Comparison of ENCODE assay signal across 27 mouse cellular contexts in genomic region chr1:58603738-58604137, GRCm38 (mm10). TPM values are rescaled to one million over a fixed set of nuclear protein-coding genes. Genes with fewer than 3 reads are reported as not detected.
DNase-seq lines count a peak whose midpoint lies in the region; ATAC-seq and TF ChIP-seq lines count a peak whose summit lies in the region.
"Had no signal": no experiment of that assay in that cellular context is flagged by ENCODE, and none has a peak within 500 bp of the region (broad histone marks: within the 10 kb centered on the region; RNA-seq: fewer than 3 reads in every experiment).

No protein-coding gene starts in this region.

- no peak overlapping the region for H3K9ac ChIP-seq in lung, postnatal 0 days (replicated peaks; ENCODE audit: low read depth)
- H3K9ac ChIP-seq: forebrain, embryonic 13.5 days; heart, embryonic 15.5 days; hindbrain, embryonic 13.5 days; limb, embryonic 13.5 days; liver, embryonic 12.5 days had no signal

- WGBS in lung, postnatal 0 days: 44% methylated on average over 4 of the region's 4 CpGs
- 31% methylated on average over 4 of the region's 4 CpGs for WGBS in thymus, adult 2 months

- H3K9me3 ChIP-seq in lung, postnatal 0 days (ENCODE audit: low read length): no peaks in the 10 kb centered on the region
- H3K9me3 ChIP-seq: heart, embryonic 15.5 days; liver, embryonic 12.5 days had no signal

- ATAC-seq in lung, postnatal 0 days: no peak
- ATAC-seq: CD4-positive, CD25-positive, alpha-beta regulatory T cell, adult 4 months; forebrain, embryonic 13.5 days; inflammation-experienced regulatory T-cells, adult 6 months; liver, embryonic 12.5 days; midbrain, embryonic 16.5 days; Patski had no signal

- H3K4me3 ChIP-seq in gastrocnemius, adult 2 months: no peak overlapping the region
- H3K4me3 ChIP-seq in lung, postnatal 0 days (ENCODE audit: low read depth, low read length): no peak overlapping the region
- no peak overlapping the region for H3K4me3 ChIP-seq in thymus, adult 2 months (ENCODE audit: control insufficient read depth, insufficient read depth, low read length)
- H3K4me3 ChIP-seq: forebrain, embryonic 13.5 days; heart, embryonic 15.5 days; hindbrain, embryonic 13.5 days; limb, embryonic 13.5 days; liver, embryonic 12.5 days; myocyte had no signal

- DNase-seq in gastrocnemius, adult 2 months: no peak
- no peak for DNase-seq in gastrocnemius, postnatal 25 days
- DNase-seq in lung, postnatal 0 days (ENCODE audit: low spot score): peak; percentile 17
- DNase-seq in lung, postnatal 36 days: no peak
- peak; percentile 14 for DNase-seq in brain, adult 2 months (ENCODE audit: low read depth, low spot score)
- DNase-seq in natural killer cell, adult 2 months (ENCODE audit: low spot score in 2 of 2): no peak
- no peak for DNase-seq in thymus, adult 2 months
- DNase-seq: cerebellum, adult 2 months; cerebellum, postnatal 36 days; gastrocnemius, postnatal 10 days; heart, postnatal 36 days; kidney, adult 8-10 months; kidney, postnatal 4 days; lung, adult 18-20 months; right cerebral cortex, adult 18-20 months; right cerebral cortex, postnatal 4 days; thymus, postnatal 25 days had no signal

- TF ChIP-seq POLR2A in thymus, adult 2 months (IDR thresholded peaks at IDR 0.05; ENCODE audit: control insufficient read depth, extremely low read depth, insufficient read depth, low read length, poor library complexity): no peak

- intact Hi-C loops in gastrocnemius, adult 2 months (cut with DNase I): no loop called here

- peak overlapping the region; percentile 46 for H3K27ac ChIP-seq in gastrocnemius, adult 2 months
- H3K27ac ChIP-seq in lung, postnatal 0 days (ENCODE audit: low read length): no peak overlapping the region
- H3K27ac ChIP-seq in thymus, adult 2 months (ENCODE audit: control insufficient read depth, insufficient read depth, low read length): no peak overlapping the region
- H3K27ac ChIP-seq: forebrain, embryonic 13.5 days; heart, embryonic 15.5 days; hindbrain, embryonic 13.5 days; limb, embryonic 13.5 days; liver, embryonic 12.5 days had no signal

- no peaks in the 10 kb centered on the region for H3K4me1 ChIP-seq in lung, postnatal 0 days (ENCODE audit: insufficient read depth, low read depth, low read length)
- H3K4me1 ChIP-seq in thymus, adult 2 months (replicated peaks; ENCODE audit: control insufficient read depth, insufficient read depth, low read length): no peaks in the 10 kb centered on the region
- H3K4me1 ChIP-seq: forebrain, embryonic 13.5 days; heart, embryonic 15.5 days; hindbrain, embryonic 13.5 days; limb, embryonic 13.5 days; liver, embryonic 12.5 days had no signal

- TF ChIP-seq EP300 in lung, postnatal 0 days (IDR thresholded peaks at IDR 0.05): no peak

- H3K36me3 ChIP-seq in lung, postnatal 0 days (ENCODE audit: insufficient read depth, low read length): no peaks in the 10 kb centered on the region
- H3K36me3 ChIP-seq in thymus, adult 2 months (ENCODE audit: control insufficient read depth, insufficient read depth, low read length): no peaks in the 10 kb centered on the region
- H3K36me3 ChIP-seq: heart, embryonic 15.5 days; hindbrain, embryonic 13.5 days; limb, embryonic 13.5 days; liver, embryonic 12.5 days had no signal

- no peak for TF ChIP-seq CTCF in gastrocnemius, adult 2 months (IDR thresholded peaks at IDR 0.05)
- TF ChIP-seq CTCF in lung, postnatal 0 days (IDR thresholded peaks at IDR 0.05): no peak
- TF ChIP-seq CTCF in thymus, adult 2 months (IDR thresholded peaks at IDR 0.05; ENCODE audit: borderline replicate concordance, control insufficient read depth, extremely low read depth, insufficient read depth, low read length, poor library complexity): no peak

- H3K27me3 ChIP-seq in lung, postnatal 0 days (replicated peaks; ENCODE audit: insufficient read depth, low read length): no peaks in the 10 kb centered on the region
- no peaks in the 10 kb centered on the region for H3K27me3 ChIP-seq in thymus, adult 2 months (ENCODE audit: control insufficient read depth, insufficient read depth, low read length)
- H3K27me3 ChIP-seq: forebrain, embryonic 13.5 days; heart, embryonic 15.5 days; hindbrain, embryonic 13.5 days; limb, embryonic 13.5 days; liver, embryonic 12.5 days; Patski had no signal

- H3K4me2 ChIP-seq in lung, postnatal 0 days (replicated peaks; ENCODE audit: low read depth, low read length): no peak overlapping the region
- H3K4me2 ChIP-seq: forebrain, embryonic 13.5 days; heart, embryonic 15.5 days; hindbrain, embryonic 13.5 days; limb, embryonic 13.5 days; liver, embryonic 12.5 days had no signal

RNA-seq across cellular contexts. Expression of gene Ndufb3, which starts 17.6 kb away (rescaled TPM):
- total RNA-seq in gastrocnemius, adult 2 months (2021): 100 to 1,000 TPM; 137 to 239 TPM
- total RNA-seq in gastrocnemius, postnatal 25 days (2021): 100 to 1,000 TPM; 162 to 175 TPM
- 162 and 163 TPM in 2 replicates for polyA plus RNA-seq in lung, postnatal 0 days (2015; fragmentation: Nextera tagmentation; extraction: Ambion mirVana)
- 34.6 and 45.2 TPM in 2 replicates for polyA plus RNA-seq in thymus, adult 2 months (2012; rRNA removed)

RNA-seq across cellular contexts. Expression of gene Fam126b, which starts 17.6 kb away (rescaled TPM):
- 10 to 100 TPM in 1 of 2 experiments, 1 to 10 TPM in 1; 7.8 to 14.2 TPM for total RNA-seq in gastrocnemius, adult 2 months (2021)
- 10 to 100 TPM; 11.2 to 11.3 TPM for total RNA-seq in gastrocnemius, postnatal 25 days (2021)
- 6.6 and 7.8 TPM in 2 replicates for polyA plus RNA-seq in lung, postnatal 0 days (2015; fragmentation: Nextera tagmentation; extraction: Ambion mirVana)
- polyA plus RNA-seq in thymus, adult 2 months (2012; rRNA removed): 2.4 and 2.7 TPM in 2 replicates

Comparison
In these comparisons a context has a peak if more than half of its experiments do, and no peak if none do; other contexts are left out.
1. DNase-seq: peak in lung, postnatal 0 days (single experiment) and brain, adult 2 months (single experiment); none in gastrocnemius, adult 2 months (single experiment), gastrocnemius, postnatal 25 days (single experiment), lung, postnatal 36 days (single experiment), natural killer cell, adult 2 months (0 of 2) and thymus, adult 2 months (single experiment).